Mouse (Mus musculus): ENCODE measurements around the gene Myo1b. TPM values are rescaled to one million over a fixed set of nuclear protein-coding genes. Genes with fewer than 3 reads are reported as not detected.

Myo1b gene
- polyA plus RNA-seq, 1 experiment from 2014 or later = 79.4 TPM

DNA sequence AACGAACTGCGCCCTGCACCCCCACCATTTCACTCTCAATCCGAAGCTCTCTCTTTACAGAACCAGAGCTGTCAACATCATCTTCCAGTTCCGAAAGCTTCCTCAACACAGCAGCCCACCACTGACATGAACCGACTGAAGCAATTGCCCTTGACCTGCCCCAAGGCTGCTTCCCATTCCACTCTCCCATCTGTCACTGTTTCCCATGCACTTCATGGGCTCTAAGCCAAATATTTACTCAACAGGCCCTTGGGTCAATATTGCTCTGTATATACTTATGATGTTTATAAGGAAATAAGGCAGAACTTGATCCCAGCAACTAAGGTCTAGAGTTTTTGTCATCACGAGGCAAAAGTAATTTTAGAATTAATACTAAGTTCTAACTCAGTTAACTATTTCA lies 133.8 kb downstream of the Myo1b start:
- Histone ChIP-seq H3K4me1 (replicated peaks; ENCODE audit: control insufficient read depth, insufficient read depth, low read length) (no peaks in the 10 kb centered on the region), H3K4me3 (replicated peaks; ENCODE audit: low read length) (no peak overlapping the region), H3K9me3 (ENCODE audit: control insufficient read depth, low read length) (no peaks in the 10 kb centered on the region), H3K9ac (replicated peaks; ENCODE audit: low read depth, low read length) (no peak overlapping the region), H3K27ac (ENCODE audit: low read length) (no peak overlapping the region), H3K4me2 (ENCODE audit: low read length) (no peak overlapping the region), H3K27me3 (replicated peaks; ENCODE audit: control insufficient read depth, insufficient read depth, low read length) (no peaks in the 10 kb centered on the region), H3K36me3 (ENCODE audit: control insufficient read depth, insufficient read depth) (peaks cover 5% of the 10 kb centered on the region)
- 82% methylated on average over 6 of the region's 6 CpGs for WGBS
- no peak for ATAC-seq

DNA sequence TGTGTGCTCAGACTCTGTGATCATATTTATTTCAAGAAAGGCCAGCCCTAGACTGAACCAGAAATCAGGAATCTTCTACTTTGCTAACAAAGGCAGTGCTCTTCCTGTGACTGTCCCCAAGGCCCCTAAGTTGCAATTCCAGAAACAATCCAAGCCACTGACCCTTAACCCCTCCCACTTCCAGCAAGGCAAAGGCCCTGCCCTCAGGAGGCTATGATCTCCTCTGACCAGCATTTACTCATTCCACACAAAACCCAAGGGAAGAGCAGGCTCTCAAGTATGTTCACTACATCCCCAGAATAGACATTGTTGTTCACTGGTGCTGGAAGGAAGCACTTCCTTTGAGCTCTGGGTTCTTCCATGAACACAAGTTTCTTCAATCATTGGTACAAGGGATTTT lies 135.5 kb downstream of the Myo1b start:
- Histone ChIP-seq H3K4me3 (replicated peaks; ENCODE audit: low read length) (no peak overlapping the region), H3K4me1 (replicated peaks; ENCODE audit: control insufficient read depth, insufficient read depth, low read length) (no peaks in the 10 kb centered on the region), H3K36me3 (ENCODE audit: control insufficient read depth, insufficient read depth) (peaks cover 8% of the 10 kb centered on the region), H3K4me2 (ENCODE audit: low read length) (no peak overlapping the region), H3K27ac (ENCODE audit: low read length) (no peak overlapping the region), H3K9ac (replicated peaks; ENCODE audit: low read depth, low read length) (no peak overlapping the region), H3K9me3 (ENCODE audit: control insufficient read depth, low read length) (no peaks in the 10 kb centered on the region), H3K27me3 (replicated peaks; ENCODE audit: control insufficient read depth, insufficient read depth, low read length) (no peaks in the 10 kb centered on the region)
- no peak for ATAC-seq

DNA sequence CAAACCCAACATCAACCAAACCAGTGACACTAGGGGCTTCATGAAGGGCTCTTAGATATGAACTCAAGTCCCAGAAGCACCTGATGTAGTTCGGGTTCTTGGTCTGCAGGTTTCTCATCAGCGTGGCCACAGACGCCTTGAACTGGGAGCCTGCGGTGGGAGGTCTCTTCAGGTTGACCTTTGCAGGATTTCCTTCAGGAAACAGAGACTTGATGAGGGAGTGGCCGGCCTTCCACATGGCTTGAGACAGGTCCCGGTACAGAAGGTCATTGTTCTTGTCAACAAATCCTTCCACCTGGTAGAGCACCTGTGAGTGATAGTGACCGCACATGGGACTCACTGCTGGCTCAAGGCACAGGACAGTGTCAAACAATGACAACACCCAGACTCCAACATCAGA lies 137.6 kb downstream of the Myo1b start:
- Histone ChIP-seq H3K4me1 (replicated peaks; ENCODE audit: control insufficient read depth, insufficient read depth, low read length) (no peaks in the 10 kb centered on the region), H3K9me3 (ENCODE audit: control insufficient read depth, low read length) (no peaks in the 10 kb centered on the region), H3K36me3 (ENCODE audit: control insufficient read depth, insufficient read depth) (peaks cover 18% of the 10 kb centered on the region), H3K9ac (replicated peaks; ENCODE audit: low read depth, low read length) (no peak overlapping the region), H3K4me2 (ENCODE audit: low read length) (no peak overlapping the region), H3K4me3 (replicated peaks; ENCODE audit: low read length) (no peak overlapping the region), H3K27me3 (replicated peaks; ENCODE audit: control insufficient read depth, insufficient read depth, low read length) (no peaks in the 10 kb centered on the region), H3K27ac (ENCODE audit: low read length) (no peak overlapping the region)
- 96% methylated on average over 7 of the region's 7 CpGs for WGBS
- no peak for ATAC-seq

DNA sequence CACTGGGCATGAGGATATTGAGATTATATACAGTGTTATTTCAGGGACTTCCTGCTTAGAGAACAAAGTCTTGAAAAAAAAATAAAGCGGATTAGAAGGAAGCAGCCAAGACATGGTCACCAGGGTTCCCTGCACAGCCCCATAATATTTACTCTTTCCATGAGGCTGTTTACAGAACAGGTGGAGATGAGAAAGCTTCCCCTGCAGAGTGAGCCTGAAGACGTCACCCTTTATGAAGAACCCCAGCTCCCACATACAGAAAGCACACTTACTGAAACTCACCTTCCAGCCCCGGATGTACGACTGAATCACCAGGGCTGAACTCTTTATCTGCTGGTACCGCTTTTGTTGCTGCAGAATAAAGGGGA lies 145.4 kb downstream of the Myo1b start:
- no peaks in the 10 kb centered on the region for H3K27me3 ChIP-seq (replicated peaks; ENCODE audit: control insufficient read depth, insufficient read depth, low read length)

DNA sequence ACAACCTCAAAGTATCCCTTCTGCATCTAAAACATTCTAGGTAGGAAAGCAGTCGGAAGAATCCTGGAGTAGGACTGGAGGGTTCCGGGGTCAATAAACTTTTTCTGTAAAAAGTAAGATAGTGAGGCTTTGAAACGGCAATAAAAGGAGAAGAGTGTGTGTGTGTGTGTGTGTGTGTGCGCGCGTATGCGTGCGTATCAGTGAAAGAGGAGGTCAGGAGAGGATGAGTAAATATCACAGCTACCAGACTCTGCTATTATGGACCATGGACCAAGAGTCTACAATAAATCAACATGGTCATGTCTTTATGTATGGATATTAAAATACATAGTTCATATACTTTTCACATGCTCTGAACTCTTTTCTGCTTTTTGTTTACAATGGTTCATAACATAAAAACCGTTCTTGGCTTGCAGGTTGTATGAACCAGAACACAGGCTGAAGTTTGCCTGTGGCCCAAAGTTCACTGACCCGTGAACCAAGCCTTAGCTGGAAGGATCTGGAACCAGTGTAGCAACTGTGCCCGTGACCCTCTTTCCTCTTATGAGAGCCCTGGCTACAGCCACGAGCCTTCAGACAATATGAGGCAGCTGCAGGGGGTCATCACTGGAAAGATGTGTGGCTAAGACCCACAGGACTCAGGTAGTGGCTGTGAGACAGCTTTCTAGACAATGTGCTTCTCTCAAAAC lies 145.9 kb downstream of the Myo1b start:
- ATAC-seq = no peak
- no peak overlapping the region for H3K4me2 ChIP-seq (ENCODE audit: low read length)
- 92% methylated on average over 12 of the region's 12 CpGs for WGBS
- H3K9ac ChIP-seq (replicated peaks; ENCODE audit: low read depth, low read length) = no peak overlapping the region
- H3K4me3 ChIP-seq (replicated peaks; ENCODE audit: low read length) = no peak overlapping the region
- H3K27ac ChIP-seq (ENCODE audit: low read length) = no peak overlapping the region
- H3K9me3 ChIP-seq (ENCODE audit: control insufficient read depth, low read length) = no peaks in the 10 kb centered on the region
- H3K27me3 ChIP-seq (replicated peaks; ENCODE audit: control insufficient read depth, insufficient read depth, low read length) = no peaks in the 10 kb centered on the region
- 0 out of 2 replicates have a peak, but pooled peaks cover 3% of the 10 kb centered on the region for H3K4me1 ChIP-seq (replicated peaks; ENCODE audit: control insufficient read depth, insufficient read depth, low read length)
- peaks cover 33% of the 10 kb centered on the region for H3K36me3 ChIP-seq (ENCODE audit: control insufficient read depth, insufficient read depth)

More for the DNA sequence above, 145.4 kb downstream of the Myo1b start:
- H3K36me3 ChIP-seq (ENCODE audit: control insufficient read depth, insufficient read depth) = peaks cover 35% of the 10 kb centered on the region
- H3K4me1 ChIP-seq (replicated peaks; ENCODE audit: control insufficient read depth, insufficient read depth, low read length) = no peaks in the 10 kb centered on the region
- H3K9ac ChIP-seq (replicated peaks; ENCODE audit: low read depth, low read length) = no peak overlapping the region
- H3K27ac ChIP-seq (ENCODE audit: low read length) = no peak overlapping the region
- no peak for ATAC-seq
- 92% methylated on average over 5 of the region's 5 CpGs for WGBS
- H3K4me3 ChIP-seq (replicated peaks; ENCODE audit: low read length) = no peak overlapping the region
- no peak overlapping the region for H3K4me2 ChIP-seq (ENCODE audit: low read length)
- H3K9me3 ChIP-seq (ENCODE audit: control insufficient read depth, low read length) = no peaks in the 10 kb centered on the region

DNA sequence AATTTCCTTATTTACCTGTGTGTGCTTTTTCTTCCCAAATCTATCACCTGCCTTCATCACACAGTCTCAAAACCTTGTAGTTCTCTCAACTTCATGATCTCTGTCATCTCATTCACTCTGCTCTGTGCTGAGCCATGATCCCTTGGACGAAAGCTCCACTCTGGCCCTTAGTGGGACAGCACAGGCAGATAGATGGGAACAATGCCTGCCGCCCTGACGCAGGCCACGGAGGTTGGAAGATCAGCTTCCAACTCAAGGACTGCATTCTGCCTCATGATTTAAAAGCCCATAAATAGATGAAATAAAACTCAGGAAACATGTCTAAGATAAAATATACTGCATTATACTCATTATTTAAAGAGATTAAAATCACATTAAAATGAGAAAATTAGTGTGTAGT lies 149.6 kb downstream of the Myo1b start:
- no peak overlapping the region for H3K27ac ChIP-seq (ENCODE audit: low read length)
- H3K4me2 ChIP-seq (ENCODE audit: low read length) = no peak overlapping the region
- no peaks in the 10 kb centered on the region for H3K27me3 ChIP-seq (replicated peaks; ENCODE audit: control insufficient read depth, insufficient read depth, low read length)
- peaks cover 16% of the 10 kb centered on the region for H3K36me3 ChIP-seq (ENCODE audit: control insufficient read depth, insufficient read depth)
- 0 out of 2 replicates have a peak, but pooled peaks cover 6% of the 10 kb centered on the region for H3K4me1 ChIP-seq (replicated peaks; ENCODE audit: control insufficient read depth, insufficient read depth, low read length)
- no peak overlapping the region for H3K9ac ChIP-seq (replicated peaks; ENCODE audit: low read depth, low read length)
- ATAC-seq = no peak
- H3K9me3 ChIP-seq (ENCODE audit: control insufficient read depth, low read length) = no peaks in the 10 kb centered on the region
- no peak overlapping the region for H3K4me3 ChIP-seq (replicated peaks; ENCODE audit: low read length)
- WGBS = 95% methylated on average over 4 of the region's 4 CpGs

DNA sequence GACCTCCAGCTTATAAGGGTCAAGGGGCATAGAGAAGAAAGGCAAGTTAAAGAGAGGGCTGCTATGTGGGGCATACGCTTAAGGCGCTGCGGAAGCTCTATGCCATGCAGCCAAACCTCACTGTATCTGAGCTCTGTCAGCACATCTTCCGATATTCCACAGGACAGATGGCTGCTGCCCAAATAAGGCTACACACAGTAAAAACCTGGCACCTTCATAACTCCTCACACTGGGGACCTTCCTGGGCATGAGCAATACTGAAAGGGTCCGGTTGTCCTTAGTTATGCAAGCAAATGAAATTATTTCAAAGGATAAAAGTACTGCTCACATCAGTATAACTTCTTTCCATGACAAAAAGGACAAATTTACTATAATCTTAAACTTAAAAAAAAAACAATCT lies 150.7 kb downstream of the Myo1b start:
- H3K27ac ChIP-seq (ENCODE audit: low read length) = no peak overlapping the region
- no peaks in the 10 kb centered on the region for H3K27me3 ChIP-seq (replicated peaks; ENCODE audit: control insufficient read depth, insufficient read depth, low read length)
- no peak overlapping the region for H3K4me2 ChIP-seq (ENCODE audit: low read length)
- no peaks in the 10 kb centered on the region for H3K9me3 ChIP-seq (ENCODE audit: control insufficient read depth, low read length)
- no peak for ATAC-seq
- H3K36me3 ChIP-seq (ENCODE audit: control insufficient read depth, insufficient read depth) = peaks cover 8% of the 10 kb centered on the region
- 0 out of 2 replicates have a peak, but pooled peaks cover 6% of the 10 kb centered on the region for H3K4me1 ChIP-seq (replicated peaks; ENCODE audit: control insufficient read depth, insufficient read depth, low read length)
- no peak overlapping the region for H3K9ac ChIP-seq (replicated peaks; ENCODE audit: low read depth, low read length)
- no peak overlapping the region for H3K4me3 ChIP-seq (replicated peaks; ENCODE audit: low read length)
- 73% methylated on average over 5 of the region's 5 CpGs for WGBS

DNA sequence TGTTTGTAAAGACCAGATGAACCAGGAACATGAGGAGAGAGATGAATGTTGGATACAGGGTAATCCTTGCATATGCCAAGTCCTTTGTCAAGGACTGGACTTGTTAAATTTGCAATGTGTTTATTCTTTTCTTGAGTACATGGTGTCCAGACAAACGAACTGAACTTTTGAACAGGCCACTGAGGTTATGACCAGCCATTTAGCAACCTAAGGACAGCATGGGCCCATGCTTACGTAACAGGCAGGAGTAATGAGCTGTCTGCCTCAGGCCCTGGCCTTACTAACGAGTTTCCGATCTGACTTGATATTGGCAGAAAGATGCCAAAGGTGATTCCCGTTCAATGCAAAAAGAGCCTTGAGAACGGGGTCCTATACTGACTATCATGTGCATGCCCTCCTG lies 156.2 kb downstream of the Myo1b start:
- WGBS = 62% methylated on average over 6 of the region's 6 CpGs
- H3K9ac ChIP-seq (replicated peaks; ENCODE audit: low read depth, low read length) = no peak overlapping the region

DNA sequence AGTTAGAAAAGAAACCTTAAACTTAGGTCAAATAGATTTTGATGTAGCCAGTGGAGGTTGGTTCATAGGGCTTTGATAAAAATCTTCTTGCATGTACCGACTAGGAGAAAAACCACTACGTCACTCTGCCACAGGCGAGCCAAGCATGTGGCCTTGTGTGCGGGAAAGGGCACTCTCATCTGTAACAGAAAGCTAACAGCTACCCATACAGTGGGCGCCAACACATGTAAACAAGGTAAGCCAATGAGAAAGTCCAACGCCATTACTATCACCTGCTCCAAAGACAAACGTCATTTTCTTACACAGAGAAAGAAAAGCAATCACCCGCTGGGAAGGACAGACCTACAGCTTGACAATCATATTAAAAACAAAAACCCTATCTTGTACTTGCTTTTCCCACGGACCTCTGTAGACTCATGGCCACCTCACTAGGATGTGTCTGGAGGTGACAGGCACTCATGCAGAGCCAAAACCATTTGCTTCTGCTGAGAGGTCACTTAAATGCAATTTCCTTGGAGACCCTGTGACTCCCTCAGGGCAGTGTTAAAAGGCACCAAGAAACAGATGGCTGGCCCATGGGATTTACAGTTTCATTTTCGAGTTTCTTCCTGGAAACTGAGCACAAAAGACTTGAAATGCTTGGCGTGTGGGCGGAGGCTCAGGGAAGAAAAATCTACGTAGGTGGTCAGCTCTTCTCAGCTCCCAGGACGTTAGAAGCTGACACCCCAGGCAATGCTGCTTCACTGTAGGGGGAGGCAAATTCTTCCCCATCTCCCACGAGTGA lies 157.4 kb downstream of the Myo1b start:
- no peak for ATAC-seq

More for the DNA sequence above, 156.2 kb downstream of the Myo1b start:
- no peak overlapping the region for H3K4me2 ChIP-seq (ENCODE audit: low read length)
- H3K9me3 ChIP-seq (ENCODE audit: control insufficient read depth, low read length) = no peaks in the 10 kb centered on the region
- H3K4me3 ChIP-seq (replicated peaks; ENCODE audit: low read length) = no peak overlapping the region
- H3K27ac ChIP-seq (ENCODE audit: low read length) = no peak overlapping the region
- no peaks in the 10 kb centered on the region for H3K27me3 ChIP-seq (replicated peaks; ENCODE audit: control insufficient read depth, insufficient read depth, low read length)
- no peak for ATAC-seq
- H3K36me3 ChIP-seq (ENCODE audit: control insufficient read depth, insufficient read depth) = peaks cover 16% of the 10 kb centered on the region
- no peaks in the 10 kb centered on the region for H3K4me1 ChIP-seq (replicated peaks; ENCODE audit: control insufficient read depth, insufficient read depth, low read length)

More for the DNA sequence above, 157.4 kb downstream of the Myo1b start:
- H3K4me1 ChIP-seq (replicated peaks; ENCODE audit: control insufficient read depth, insufficient read depth, low read length) = no peaks in the 10 kb centered on the region
- H3K36me3 ChIP-seq (ENCODE audit: control insufficient read depth, insufficient read depth) = peaks cover 18% of the 10 kb centered on the region
- H3K4me2 ChIP-seq (ENCODE audit: low read length) = no peak overlapping the region
- H3K27ac ChIP-seq (ENCODE audit: low read length) = no peak overlapping the region
- H3K4me3 ChIP-seq (replicated peaks; ENCODE audit: low read length) = no peak overlapping the region
- no peak overlapping the region for H3K9ac ChIP-seq (replicated peaks; ENCODE audit: low read depth, low read length)
- no peaks in the 10 kb centered on the region for H3K9me3 ChIP-seq (ENCODE audit: control insufficient read depth, low read length)
- no peaks in the 10 kb centered on the region for H3K27me3 ChIP-seq (replicated peaks; ENCODE audit: control insufficient read depth, insufficient read depth, low read length)
- 73% methylated on average over 15 of the region's 15 CpGs for WGBS

Measured in forebrain, embryonic 16.5 days (tissue).